ENCODE assay signal across 8 mouse cellular contexts in genomic region chr11:69621571-69622268, GRCm38 (mm10). TPM values are rescaled to one million over a fixed set of nuclear protein-coding genes. Genes with fewer than 3 reads are reported as not detected.
DNase-seq lines count a peak whose midpoint lies in the region; ATAC-seq and TF ChIP-seq lines count a peak whose summit lies in the region.

Sat2 (plus strand) TSS chr11:69622024.

- no peaks in the 10 kb centered on the region for H3K79me3 ChIP-seq in C2C12 (ENCODE audit: low read depth)

- peak; percentile 79 for DNase-seq in adrenal gland, adult 2 months
- peak; percentile 87 for DNase-seq in embryonic facial prominence, embryonic 11.5 days (ENCODE audit: low spot score)
- DNase-seq in kidney, postnatal 0 days (ENCODE audit: low spot score) = peak; percentile 90

- peaks cover 3% of the 10 kb centered on the region for H3K27me3 ChIP-seq in C2C12 (ENCODE audit: control insufficient read depth, insufficient read depth, insufficient read length)
- no peaks in the 10 kb centered on the region for H3K27me3 ChIP-seq in embryonic facial prominence, embryonic 11.5 days (ENCODE audit: control insufficient read depth, insufficient read depth, low read length)
- H3K27me3 ChIP-seq in heart, embryonic 11.5 days (ENCODE audit: control insufficient read depth, insufficient read depth, low read length) = no peaks in the 10 kb centered on the region
- no peaks in the 10 kb centered on the region for H3K27me3 ChIP-seq in kidney, postnatal 0 days (ENCODE audit: insufficient read depth, low read length)
- H3K27me3 ChIP-seq in lung, embryonic 15.5 days = 0 out of 2 replicates have a peak, but pooled peaks cover 3% of the 10 kb centered on the region
- no peaks in the 10 kb centered on the region for H3K27me3 ChIP-seq in stomach, embryonic 16.5 days (ENCODE audit: control insufficient read depth, insufficient read depth, low read length)

- peak within 1 kb of the TSS; percentile 63 for H3K9ac ChIP-seq in embryonic facial prominence, embryonic 11.5 days (replicated peaks; ENCODE audit: low read length)
- peak within 1 kb of the TSS; percentile 86 for H3K9ac ChIP-seq in heart, embryonic 11.5 days (ENCODE audit: low read depth, low read length)
- H3K9ac ChIP-seq in kidney, postnatal 0 days (ENCODE audit: low read depth, low read length) = peak within 1 kb of the TSS; percentile 82
- H3K9ac ChIP-seq in lung, embryonic 15.5 days = peak within 1 kb of the TSS; percentile 54
- peak within 1 kb of the TSS; percentile 79 for H3K9ac ChIP-seq in stomach, embryonic 16.5 days (ENCODE audit: low read length)

- peak within 1 kb of the TSS; percentile 44 for H3K4me3 ChIP-seq in C2C12 (ENCODE audit: insufficient read depth, poor library complexity, severe bottlenecking)
- peak within 1 kb of the TSS; percentile 40 for H3K4me3 ChIP-seq in embryonic facial prominence, embryonic 11.5 days (ENCODE audit: low read depth, low read length)
- H3K4me3 ChIP-seq in heart, embryonic 11.5 days (ENCODE audit: low read depth, low read length) = peak within 1 kb of the TSS; percentile 66
- peak within 1 kb of the TSS; percentile 69 for H3K4me3 ChIP-seq in kidney, postnatal 0 days (replicated peaks; ENCODE audit: low read depth, low read length)
- peak within 1 kb of the TSS; percentile 53 for H3K4me3 ChIP-seq in lung, embryonic 15.5 days
- H3K4me3 ChIP-seq in stomach, embryonic 16.5 days (replicated peaks; ENCODE audit: low read length) = peak within 1 kb of the TSS; percentile 65

- no peaks in the 10 kb centered on the region for H3K79me2 ChIP-seq in C2C12 (ENCODE audit: control insufficient read depth, insufficient read depth)

- under 1% methylated on average over 20 of the region's 20 CpGs for WGBS in embryonic facial prominence, embryonic 11.5 days
- WGBS in heart, embryonic 11.5 days (ENCODE audit: insufficient replicate concordance) = 2% methylated on average over 20 of the region's 20 CpGs
- WGBS in kidney, postnatal 0 days = under 1% methylated on average over 20 of the region's 20 CpGs
- WGBS in lung, embryonic 15.5 days = 2% methylated on average over 20 of the region's 20 CpGs
- 2% methylated on average over 20 of the region's 20 CpGs for WGBS in stomach, embryonic 16.5 days

- no peaks in the 10 kb centered on the region for H3K4me1 ChIP-seq in embryonic facial prominence, embryonic 11.5 days (ENCODE audit: control insufficient read depth, insufficient read depth, low read length)
- peaks cover 12% of the 10 kb centered on the region for H3K4me1 ChIP-seq in heart, embryonic 11.5 days (ENCODE audit: control insufficient read depth, insufficient read depth, low read length)
- H3K4me1 ChIP-seq in kidney, postnatal 0 days (replicated peaks; ENCODE audit: insufficient read depth, low read length) = peaks cover 8% of the 10 kb centered on the region; the same call in 1 of the 2 replicates
- peaks cover 11% of the 10 kb centered on the region; the same call in 1 of the 2 replicates for H3K4me1 ChIP-seq in lung, embryonic 15.5 days
- H3K4me1 ChIP-seq in stomach, embryonic 16.5 days (ENCODE audit: control insufficient read depth, insufficient read depth, low read length) = peaks cover 3% of the 10 kb centered on the region; the same call in 1 of the 2 replicates

- peak; percentile 73; the same call in 1 of the 2 replicates for ATAC-seq in embryonic facial prominence, embryonic 11.5 days (replicated peaks; ENCODE audit: insufficient number of reproducible peaks, low FRiP score, low TSS enrichment, low read depth)
- ATAC-seq in heart, embryonic 11.5 days (replicated peaks; ENCODE audit: insufficient number of reproducible peaks, low FRiP score, low TSS enrichment) = no peak; the same call in 1 of the 2 replicates
- peak; percentile 83 for ATAC-seq in kidney, postnatal 0 days (replicated peaks; ENCODE audit: low FRiP score, low read depth)
- ATAC-seq in lung, embryonic 15.5 days (ENCODE audit: borderline replicate concordance, extremely low read depth, low FRiP score, low TSS enrichment) = peak; percentile 92
- ATAC-seq in stomach, embryonic 16.5 days (ENCODE audit: insufficient read depth, low FRiP score) = peak; percentile 87; the same call in 1 of the 2 replicates
- no peak for ATAC-seq in inflammation-experienced regulatory T-cells, adult 6 months

- no peaks in the 10 kb centered on the region for H3K9me3 ChIP-seq in embryonic facial prominence, embryonic 11.5 days (replicated peaks; ENCODE audit: control insufficient read depth, low read length)
- H3K9me3 ChIP-seq in heart, embryonic 11.5 days (replicated peaks; ENCODE audit: control insufficient read depth, low read length) = no peaks in the 10 kb centered on the region
- H3K9me3 ChIP-seq in kidney, postnatal 0 days (replicated peaks; ENCODE audit: low read length) = no peaks in the 10 kb centered on the region
- no peaks in the 10 kb centered on the region for H3K9me3 ChIP-seq in lung, embryonic 15.5 days
- H3K9me3 ChIP-seq in stomach, embryonic 16.5 days (replicated peaks; ENCODE audit: control insufficient read depth, low read length) = no peaks in the 10 kb centered on the region

- H3K27ac ChIP-seq in embryonic facial prominence, embryonic 11.5 days (replicated peaks; ENCODE audit: low read depth, low read length) = no peak within 1 kb of the TSS
- peak within 1 kb of the TSS; percentile 74 for H3K27ac ChIP-seq in heart, embryonic 11.5 days (ENCODE audit: low read depth, low read length)
- H3K27ac ChIP-seq in kidney, postnatal 0 days = peak within 1 kb of the TSS; percentile 83
- peak within 1 kb of the TSS; percentile 69 for H3K27ac ChIP-seq in lung, embryonic 15.5 days
- H3K27ac ChIP-seq in stomach, embryonic 16.5 days (ENCODE audit: low read length) = peak within 1 kb of the TSS; percentile 66

- H3ac ChIP-seq in C2C12 (ENCODE audit: control insufficient read depth, insufficient read length, low read depth) = peak within 1 kb of the TSS; percentile 46

- TF ChIP-seq CTCF in C2C12 (IDR thresholded peaks at IDR 0.05; ENCODE audit: control insufficient read depth, insufficient read depth, insufficient read length) = no peak
- no peak for TF ChIP-seq CTCF in kidney, postnatal 0 days (IDR thresholded peaks at IDR 0.05; ENCODE audit: low read depth)

- no peaks in the 10 kb centered on the region for H3K36me3 ChIP-seq in C2C12 (ENCODE audit: control insufficient read depth, insufficient read depth)
- no peaks in the 10 kb centered on the region for H3K36me3 ChIP-seq in embryonic facial prominence, embryonic 11.5 days (replicated peaks; ENCODE audit: control insufficient read depth, insufficient read depth, low read depth, low read length)
- H3K36me3 ChIP-seq in heart, embryonic 11.5 days (ENCODE audit: control insufficient read depth, insufficient read depth, low read length) = no peaks in the 10 kb centered on the region
- no peaks in the 10 kb centered on the region for H3K36me3 ChIP-seq in kidney, postnatal 0 days (ENCODE audit: insufficient read depth, low read length)
- no peaks in the 10 kb centered on the region for H3K36me3 ChIP-seq in lung, embryonic 15.5 days
- no peaks in the 10 kb centered on the region for H3K36me3 ChIP-seq in stomach, embryonic 16.5 days (ENCODE audit: control insufficient read depth, insufficient read depth, low read length)

- peak within 1 kb of the TSS; percentile 65 for H3K4me2 ChIP-seq in embryonic facial prominence, embryonic 11.5 days (ENCODE audit: low read depth, low read length)
- peak within 1 kb of the TSS; percentile 91 for H3K4me2 ChIP-seq in heart, embryonic 11.5 days
- peak within 1 kb of the TSS; percentile 84 for H3K4me2 ChIP-seq in kidney, postnatal 0 days (ENCODE audit: low read length)
- peak within 1 kb of the TSS; percentile 71 for H3K4me2 ChIP-seq in lung, embryonic 15.5 days
- peak within 1 kb of the TSS; percentile 66 for H3K4me2 ChIP-seq in stomach, embryonic 16.5 days (ENCODE audit: low read depth, low read length)

TF ChIP-seq in C2C12, 6 proteins besides CTCF, POLR2A, EP300 and RAD21:
- no peak for TF ChIP-seq MYOG (IDR thresholded peaks at IDR 0.05; ENCODE audit: control insufficient read depth, extremely low read depth, insufficient read length)
- TF ChIP-seq USF1 (IDR thresholded peaks at IDR 0.05; ENCODE audit: low read depth) = no peak
- TF ChIP-seq MYOD1 (IDR thresholded peaks at IDR 0.05; ENCODE audit: control insufficient read depth, insufficient read length, low read depth) = no peak
- no peak for TF ChIP-seq CEBPB (IDR thresholded peaks at IDR 0.05; ENCODE audit: low read depth)
- TF ChIP-seq FOSL1 (IDR thresholded peaks at IDR 0.05; ENCODE audit: insufficient read depth, low read length, poor library complexity, severe bottlenecking) = no peak

RNA-seq across cellular contexts. Expression of gene Sat2, which starts in this region (rescaled TPM):
- 3.8 TPM for polyA plus RNA-seq in C2C12 (2012; fragmentation: generic; extraction: Trizol)
- 10 to 100 TPM in 1 of 2 experiments, 1 to 10 TPM in 1; 6.1 to 11.9 TPM for total RNA-seq in adrenal gland, adult 2 months (2021)
- polyA plus RNA-seq in adrenal gland, adult 2 months (2012; rRNA removed) = 2.1 and 3.2 TPM in 2 replicates
- 15.0 and 19.4 TPM in 2 replicates for polyA plus RNA-seq in embryonic facial prominence, embryonic 11.5 days (2014; fragmentation: Nextera tagmentation; extraction: Ambion mirVana)
- polyA plus RNA-seq in heart, embryonic 11.5 days (2014; fragmentation: Nextera tagmentation; extraction: Ambion mirVana) = 15.2 and 16.4 TPM in 2 replicates
- 27.6 and 31.3 TPM in 2 replicates for polyA plus RNA-seq in kidney, postnatal 0 days (2015; fragmentation: Nextera tagmentation; extraction: Ambion mirVana)
- polyA plus RNA-seq in lung, embryonic 15.5 days (2015; fragmentation: Nextera tagmentation; extraction: Ambion mirVana) = 17.8 and 18.6 TPM in 2 replicates
- polyA plus RNA-seq in stomach, embryonic 16.5 days (2015; fragmentation: Nextera tagmentation; extraction: Ambion mirVana) = 18.1 and 19.6 TPM in 2 replicates
- polyA plus RNA-seq in inflammation-experienced regulatory T-cells, adult 6 months (2017; shearing (Covaris generic)) = not detected

Comparison
In these comparisons a context has a peak if more than half of its experiments do, and no peak if none do; other contexts are left out.
1. ATAC-seq: peak in embryonic facial prominence, embryonic 11.5 days (single experiment), kidney, postnatal 0 days (single experiment), lung, embryonic 15.5 days (single experiment) and stomach, embryonic 16.5 days (single experiment); none in heart, embryonic 11.5 days (single experiment) and inflammation-experienced regulatory T-cells, adult 6 months (single experiment).
2. Peak in every context shown above with its lines, with median percentiles within 50 percentile points of each other: H3K4me3 ChIP-seq, DNase-seq, H3K4me2 ChIP-seq and H3K9ac ChIP-seq.